7 mouse cellular contexts compared by ENCODE assay signal in the genomic region with DNA sequence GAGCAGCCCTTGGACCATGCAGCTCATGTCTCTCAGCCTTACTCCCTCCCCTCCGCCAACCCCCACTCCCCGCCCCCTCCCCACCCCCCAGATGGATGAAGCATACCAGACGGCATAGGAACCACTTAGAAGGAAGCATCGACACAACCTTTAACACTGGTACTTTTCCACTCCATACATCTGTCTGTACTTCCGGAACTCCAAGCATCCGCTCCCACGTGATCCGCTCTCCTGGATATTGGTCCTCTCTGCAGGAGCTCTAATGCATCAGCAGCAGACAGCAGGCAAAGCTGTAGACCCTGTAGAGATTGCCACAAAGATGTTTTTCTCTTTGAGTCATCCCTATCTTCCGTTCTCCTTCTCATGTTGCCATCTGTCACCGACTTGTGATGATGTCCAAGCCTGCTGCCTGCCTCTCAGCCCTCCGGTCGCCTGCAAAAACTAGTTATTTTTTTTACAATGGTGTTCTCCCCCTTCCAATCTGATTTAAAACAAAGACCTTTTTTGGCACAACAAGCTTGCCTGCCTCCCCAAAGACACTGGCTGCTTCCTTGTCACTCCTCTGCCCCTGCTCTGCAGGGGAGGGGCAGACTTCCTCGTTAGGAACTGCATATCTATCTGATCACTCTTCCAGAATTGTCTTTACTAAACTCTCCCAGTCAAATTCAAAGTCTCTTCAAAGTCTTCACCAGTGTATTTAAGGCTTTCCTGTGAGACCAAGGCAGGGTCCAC.
DNase-seq lines count a peak whose midpoint lies in the region; ATAC-seq lines count a peak whose summit lies in the region.

No protein-coding gene starts in this region.

- peaks cover 8% of the 10 kb centered on the region; the same call in 1 of the 2 replicates for H3K4me1 ChIP-seq in embryonic facial prominence, embryonic 15.5 days
- peaks cover 8% of the 10 kb centered on the region; the same call in 1 of the 2 replicates for H3K4me1 ChIP-seq in limb, embryonic 13.5 days

- H3K36me3 ChIP-seq in embryonic facial prominence, embryonic 15.5 days, result no peaks in the 10 kb centered on the region
- no peaks in the 10 kb centered on the region for H3K36me3 ChIP-seq in limb, embryonic 13.5 days

- no peak overlapping the region for H3K9ac ChIP-seq in embryonic facial prominence, embryonic 15.5 days
- no peak overlapping the region for H3K9ac ChIP-seq in limb, embryonic 13.5 days

- peak overlapping the region; percentile 16 for H3K4me3 ChIP-seq in embryonic facial prominence, embryonic 15.5 days (replicated peaks)
- peak overlapping the region; percentile 12; the same call in 1 of the 2 replicates for H3K4me3 ChIP-seq in limb, embryonic 13.5 days

- no peaks in the 10 kb centered on the region for H3K9me3 ChIP-seq in embryonic facial prominence, embryonic 15.5 days (replicated peaks)
- no peaks in the 10 kb centered on the region for H3K9me3 ChIP-seq in limb, embryonic 13.5 days

- H3K27me3 ChIP-seq in embryonic facial prominence, embryonic 15.5 days, result no peaks in the 10 kb centered on the region
- H3K27me3 ChIP-seq in limb, embryonic 13.5 days, result no peaks in the 10 kb centered on the region

- H3K4me2 ChIP-seq in embryonic facial prominence, embryonic 15.5 days (replicated peaks), result peak overlapping the region; percentile 40
- H3K4me2 ChIP-seq in limb, embryonic 13.5 days (replicated peaks), result peak overlapping the region; percentile 45

- peak; percentile 24 for DNase-seq in Muller cell, postnatal 12 days (ENCODE audit: inconsistent ontology term)
- DNase-seq in adrenal gland, postnatal 10 days, result peak; percentile 14
- DNase-seq in kidney, adult 9 months, result peak; percentile 26
- peak; percentile 45 for DNase-seq in retina, postnatal 1 day

- peak overlapping the region; percentile 55; the same call in 1 of the 2 replicates for H3K27ac ChIP-seq in embryonic facial prominence, embryonic 15.5 days (replicated peaks)
- H3K27ac ChIP-seq in limb, embryonic 13.5 days, result no peak overlapping the region

- WGBS in embryonic facial prominence, embryonic 15.5 days, result 11% methylated on average over 13 of the region's 13 CpGs
- WGBS in limb, embryonic 13.5 days, result 10% methylated on average over 13 of the region's 13 CpGs

- ATAC-seq in embryonic facial prominence, embryonic 15.5 days (ENCODE audit: insufficient number of reproducible peaks, low FRiP score, low TSS enrichment, low read depth), result peak; percentile 69
- peak; percentile 79 for ATAC-seq in limb, embryonic 13.5 days (ENCODE audit: low FRiP score, low read depth)
- ATAC-seq in erythroid progenitor cell, adult 5-6 weeks (replicated peaks; ENCODE audit: low FRiP score, poor library complexity, severe bottlenecking), result no peak
